Mouse (Mus musculus) E14TG2a.4 (cell line): Measurements from ENCODE around the gene Elk3.

Experiments used
- CTCF ChIP-seq: conservative IDR thresholded peaks from 2 replicates; pipeline ENCODE4 v1.5.1; 2014; ENCODE audit warnings: low read length
- POU5F1 ChIP-seq: IDR thresholded peaks from 2 replicates; pipeline ENCODE4 v1.6.1; 2014; ENCODE audit warnings: low read length, borderline replicate concordance

DNA sequence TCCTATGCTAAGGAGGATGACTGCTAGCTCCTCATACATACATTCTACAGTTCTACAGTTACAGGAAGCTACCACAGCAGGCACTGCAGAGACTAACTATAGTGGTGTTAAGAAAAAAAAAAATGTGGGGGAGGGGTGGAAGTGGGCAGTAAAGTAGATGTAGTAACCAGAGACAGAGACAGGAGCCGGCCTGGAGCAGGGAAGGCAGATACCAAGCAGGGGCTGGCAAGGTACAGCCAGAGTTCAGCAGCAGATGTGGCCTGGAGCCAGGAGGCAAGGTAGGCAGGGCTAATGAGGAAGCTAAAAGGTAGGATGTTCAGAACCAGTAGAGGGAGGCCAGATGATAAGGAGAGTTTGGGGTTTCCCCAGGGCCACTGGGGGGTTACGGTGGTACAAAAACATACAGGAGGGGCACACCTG is 36.6 kb downstream of the Elk3 start:
- TF ChIP-seq CTCF (no peak), POU5F1 (no peak)
